12 mouse cellular contexts compared by ENCODE assay signal in the genomic region with DNA sequence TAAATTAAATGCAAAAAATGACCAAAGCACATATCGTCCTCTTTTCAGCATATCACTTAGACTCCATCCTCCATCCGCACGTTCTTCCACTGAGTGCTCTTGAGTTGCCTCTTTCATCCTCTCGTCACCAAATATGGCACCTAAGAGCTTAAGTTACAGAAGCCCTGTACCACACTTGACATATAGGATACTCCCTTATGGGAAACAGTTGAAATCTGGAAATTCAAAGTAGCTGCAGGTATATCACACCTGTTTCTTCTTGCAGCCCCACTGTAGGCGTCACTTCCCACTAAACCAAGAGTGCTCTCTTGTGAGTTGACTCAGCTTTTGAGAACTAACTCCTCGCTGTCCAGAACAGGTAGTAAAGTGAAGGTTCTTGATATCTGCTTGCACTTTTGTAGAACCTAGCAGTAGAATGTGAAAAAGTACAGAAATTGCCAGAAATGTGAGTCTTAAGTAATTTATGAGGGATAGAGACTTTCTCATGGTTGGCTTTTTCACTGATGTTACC. TPM values are rescaled to one million over a fixed set of nuclear protein-coding genes. Genes with fewer than 3 reads are reported as not detected.
DNase-seq lines count a peak whose midpoint lies in the region; ATAC-seq and TF ChIP-seq lines count a peak whose summit lies in the region.
"Had no signal": no experiment of that assay in that cellular context is flagged by ENCODE, and none has a peak within 500 bp of the region (broad histone marks: within the 10 kb centered on the region; RNA-seq: fewer than 3 reads in every experiment).

No protein-coding gene starts in this region.

- no peak for TF ChIP-seq CTCF in G1E (IDR thresholded peaks at IDR 0.05; ENCODE audit: low read depth, low read length)

- no peak overlapping the region for H3K27ac ChIP-seq in heart, embryonic 14.5 days (replicated peaks in 1 of 2; ENCODE audit: control insufficient read depth in 1 of 2, insufficient read depth in 1 of 2, low read depth in 2 of 2, low read length in 2 of 2)
- H3K27ac ChIP-seq in hindbrain, embryonic 14.5 days, result no peak overlapping the region
- no peak overlapping the region for H3K27ac ChIP-seq in midbrain, embryonic 11.5 days (ENCODE audit: low read depth, low read length)

- H3K9me3 ChIP-seq in heart, embryonic 14.5 days (ENCODE audit: control insufficient read depth, low read length), result no peaks in the 10 kb centered on the region
- no peaks in the 10 kb centered on the region for H3K9me3 ChIP-seq in G1E (replicated peaks)
- no peaks in the 10 kb centered on the region for H3K9me3 ChIP-seq in hindbrain, embryonic 14.5 days (ENCODE audit: control insufficient read depth, low read length)
- no peaks in the 10 kb centered on the region for H3K9me3 ChIP-seq in midbrain, embryonic 11.5 days (ENCODE audit: control insufficient read depth, low read length)

- H3K36me3 ChIP-seq in heart, embryonic 14.5 days (ENCODE audit: control insufficient read depth, insufficient read depth, low read length), result peaks cover 15% of the 10 kb centered on the region
- peaks cover 34% of the 10 kb centered on the region for H3K36me3 ChIP-seq in G1E (replicated peaks)
- peaks cover 6% of the 10 kb centered on the region for H3K36me3 ChIP-seq in hindbrain, embryonic 14.5 days (replicated peaks; ENCODE audit: control insufficient read depth, insufficient read depth)
- peaks cover 3% of the 10 kb centered on the region; the same call in 1 of the 2 replicates for H3K36me3 ChIP-seq in midbrain, embryonic 11.5 days (ENCODE audit: control insufficient read depth, insufficient read depth, low read length)

- H3K4me1 ChIP-seq in heart, embryonic 14.5 days (ENCODE audit: control insufficient read depth in 2 of 2, insufficient read depth in 2 of 2, low read length in 2 of 2), result peaks cover 2 to 15% of the 10 kb centered on the region in 2 experiments; a peak in 3 of 4 replicates
- H3K4me1 ChIP-seq in G1E (ENCODE audit: insufficient read depth, low read depth, low read length), result peaks cover 48% of the 10 kb centered on the region
- H3K4me1 ChIP-seq in hindbrain, embryonic 14.5 days (replicated peaks; ENCODE audit: control insufficient read depth, insufficient read depth, low read length), result peaks cover 33% of the 10 kb centered on the region
- H3K4me1 ChIP-seq in midbrain, embryonic 11.5 days (ENCODE audit: control insufficient read depth, insufficient read depth, low read length), result peaks cover 7% of the 10 kb centered on the region; the same call in 1 of the 2 replicates

- ATAC-seq in heart, embryonic 14.5 days (ENCODE audit: insufficient number of reproducible peaks, insufficient read depth, low FRiP score, low read depth), result no peak
- ATAC-seq in G1E (ENCODE audit: extremely low read depth, insufficient number of reproducible peaks, low FRiP score, poor library complexity, severe bottlenecking), result no peak
- ATAC-seq in hindbrain, embryonic 14.5 days (ENCODE audit: low FRiP score), result no peak
- no peak for ATAC-seq in midbrain, embryonic 11.5 days (ENCODE audit: low FRiP score)

- DNase-seq in heart, postnatal 4 days, result no peak
- no peak for DNase-seq in G1E (ENCODE audit: low spot score)
- no peak for DNase-seq in hindbrain, embryonic 14.5 days (ENCODE audit: low spot score)
- DNase-seq in midbrain, embryonic 11.5 days (ENCODE audit: low spot score, missing footprints), result no peak
- no peak for DNase-seq in left cerebral cortex, adult 18-20 months (ENCODE audit: low spot score in 2 of 2)
- no peak for DNase-seq in layer of hippocampus, postnatal 25 days (ENCODE audit: extremely low spot score in 1 of 2, low spot score in 1 of 2)
- DNase-seq in ovary, postnatal 14 days (ENCODE audit: low spot score), result no peak
- DNase-seq: cerebellum, adult 11 months had no signal

- H3K9ac ChIP-seq in heart, embryonic 14.5 days (ENCODE audit: low read length), result no peak overlapping the region
- H3K9ac ChIP-seq in hindbrain, embryonic 14.5 days, result peak overlapping the region; percentile 97; the same call in 1 of the 2 replicates
- H3K9ac ChIP-seq in midbrain, embryonic 11.5 days (ENCODE audit: low read length), result no peak overlapping the region

- no peaks in the 10 kb centered on the region for H3K27me3 ChIP-seq in heart, embryonic 14.5 days (ENCODE audit: control insufficient read depth, insufficient read depth, low read length)
- no peaks in the 10 kb centered on the region for H3K27me3 ChIP-seq in G1E (ENCODE audit: insufficient read depth, low read length)
- no peaks in the 10 kb centered on the region for H3K27me3 ChIP-seq in hindbrain, embryonic 14.5 days (ENCODE audit: control insufficient read depth, insufficient read depth, low read length)
- H3K27me3 ChIP-seq in midbrain, embryonic 11.5 days (ENCODE audit: control insufficient read depth, insufficient read depth, low read length), result no peaks in the 10 kb centered on the region

- WGBS in heart, embryonic 14.5 days, result 65% methylated on average over 6 of the region's 6 CpGs
- WGBS in hindbrain, embryonic 14.5 days, result 84% methylated on average over 6 of the region's 6 CpGs
- WGBS in midbrain, embryonic 11.5 days, result 92% methylated on average over 6 of the region's 6 CpGs

- H3K4me2 ChIP-seq in heart, embryonic 14.5 days (ENCODE audit: low read length), result peak overlapping the region; percentile 93
- H3K4me2 ChIP-seq in hindbrain, embryonic 14.5 days (replicated peaks), result peak overlapping the region; percentile 95
- H3K4me2 ChIP-seq in midbrain, embryonic 11.5 days, result peak overlapping the region; percentile 84

- no peak overlapping the region for H3K4me3 ChIP-seq in heart, embryonic 14.5 days (ENCODE audit: control insufficient read depth in 1 of 2, insufficient read depth in 1 of 2, low read depth in 1 of 2, low read length in 2 of 2)
- H3K4me3 ChIP-seq in G1E (ENCODE audit: low read depth, low read length), result peak overlapping the region; percentile 27; the same call in 1 of the 2 replicates
- peak overlapping the region; percentile 90 for H3K4me3 ChIP-seq in hindbrain, embryonic 14.5 days (replicated peaks; ENCODE audit: low read length)
- H3K4me3 ChIP-seq in midbrain, embryonic 11.5 days (ENCODE audit: low read depth, low read length), result no peak overlapping the region; the same call in 1 of the 2 replicates

RNA-seq across cellular contexts. Expression of a gene that starts 2.0 kb away (rescaled TPM):
- 30.3 and 32.2 TPM in 2 replicates for polyA plus RNA-seq in heart, embryonic 14.5 days (2014; fragmentation: Nextera tagmentation; extraction: Ambion mirVana)
- 10 to 100 TPM; 37.2 to 37.7 TPM for total RNA-seq in heart, postnatal 4 days (2021)
- total RNA-seq in G1E (2014; fragmentation: Nextera tagmentation) (143 and 160 TPM in 2 replicates), G1E (2017) (72.7 and 78.2 TPM in 2 replicates)
- 6.5 and 13.3 TPM in 2 replicates for polyA plus RNA-seq in G1E (2012)
- polyA plus RNA-seq in hindbrain, embryonic 14.5 days (2014; fragmentation: Nextera tagmentation; extraction: Ambion mirVana), result 46.8 and 48.2 TPM in 2 replicates
- polyA plus RNA-seq in midbrain, embryonic 11.5 days (2014; fragmentation: Nextera tagmentation; extraction: Ambion mirVana), result 65.4 and 70.2 TPM in 2 replicates
- total RNA-seq in left cerebral cortex, adult 18-20 months (2021), result 10 to 100 TPM; 68.9 to 78.9 TPM
- 10 to 100 TPM; 37.9 to 39.3 TPM for total RNA-seq in layer of hippocampus, postnatal 25 days (2021)

RNA-seq across cellular contexts. Expression of a gene that starts 18.2 kb away (rescaled TPM):
- 4.4 and 5.9 TPM in 2 replicates for polyA plus RNA-seq in heart, embryonic 14.5 days (2014; fragmentation: Nextera tagmentation; extraction: Ambion mirVana)
- total RNA-seq in heart, postnatal 4 days (2021), result 10 to 100 TPM; 38.4 to 40.3 TPM
- total RNA-seq in G1E (2014; fragmentation: Nextera tagmentation), result not detected in 2 replicates
- total RNA-seq in G1E (2017), result 0.17 and 0.22 TPM in 2 replicates
- not detected in 2 replicates for polyA plus RNA-seq in G1E (2012)
- polyA plus RNA-seq in hindbrain, embryonic 14.5 days (2014; fragmentation: Nextera tagmentation; extraction: Ambion mirVana), result 0.05 and 0.11 TPM in 2 replicates
- polyA plus RNA-seq in midbrain, embryonic 11.5 days (2014; fragmentation: Nextera tagmentation; extraction: Ambion mirVana), result 0.43 TPM in 1 of 2 replicates, not detected in the other
- not detected for total RNA-seq in left cerebral cortex, adult 18-20 months (2021)
- not detected for total RNA-seq in layer of hippocampus, postnatal 25 days (2021)

RNA-seq across cellular contexts. Expression of a gene that starts 38.9 kb away (rescaled TPM):
- 38.3 and 43.5 TPM in 2 replicates for polyA plus RNA-seq in heart, embryonic 14.5 days (2014; fragmentation: Nextera tagmentation; extraction: Ambion mirVana)
- total RNA-seq in heart, postnatal 4 days (2021), result 10 to 100 TPM; 71.2 to 76.7 TPM
- 18.2 and 20.0 TPM in 2 replicates for total RNA-seq in G1E (2014; fragmentation: Nextera tagmentation)
- total RNA-seq in G1E (2017), result 26.1 and 28.9 TPM in 2 replicates
- 34.8 and 36.9 TPM in 2 replicates for polyA plus RNA-seq in G1E (2012)
- polyA plus RNA-seq in hindbrain, embryonic 14.5 days (2014; fragmentation: Nextera tagmentation; extraction: Ambion mirVana), result 31.0 and 31.1 TPM in 2 replicates
- polyA plus RNA-seq in midbrain, embryonic 11.5 days (2014; fragmentation: Nextera tagmentation; extraction: Ambion mirVana), result 30.1 and 30.5 TPM in 2 replicates
- total RNA-seq in left cerebral cortex, adult 18-20 months (2021), result 10 to 100 TPM; 67.9 to 77.0 TPM
- total RNA-seq in layer of hippocampus, postnatal 25 days (2021), result 10 to 100 TPM; 54.4 to 57.0 TPM

RNA-seq across cellular contexts. Expression of a gene that starts 51.0 kb away (rescaled TPM):
- polyA plus RNA-seq in heart, embryonic 14.5 days (2014; fragmentation: Nextera tagmentation; extraction: Ambion mirVana), result not detected in 2 replicates
- not detected for total RNA-seq in heart, postnatal 4 days (2021)
- total RNA-seq in G1E (2014; fragmentation: Nextera tagmentation), result not detected in 2 replicates
- 0.16 and 0.17 TPM in 2 replicates for total RNA-seq in G1E (2017)
- polyA plus RNA-seq in G1E (2012), result not detected in 2 replicates
- polyA plus RNA-seq in hindbrain, embryonic 14.5 days (2014; fragmentation: Nextera tagmentation; extraction: Ambion mirVana), result not detected in 2 replicates
- polyA plus RNA-seq in midbrain, embryonic 11.5 days (2014; fragmentation: Nextera tagmentation; extraction: Ambion mirVana), result not detected in 2 replicates
- not detected for total RNA-seq in left cerebral cortex, adult 18-20 months (2021)
- total RNA-seq in layer of hippocampus, postnatal 25 days (2021), result not detected
- total RNA-seq: ES-E14; granulocyte monocyte progenitor cell, adult 5-6 weeks had no signal
- polyA plus RNA-seq: urinary bladder, adult 2 months had no signal

Comparison
In these comparisons a context has a peak if more than half of its experiments do, and no peak if none do; other contexts are left out.
1. H3K4me3 ChIP-seq: peak in G1E (single experiment) and hindbrain, embryonic 14.5 days (single experiment); none in heart, embryonic 14.5 days (0 of 2) and midbrain, embryonic 11.5 days (single experiment).
2. RNA of a gene that starts 18.2 kb away (total RNA-seq): 38.4 to 40.3 TPM in heart, postnatal 4 days; 0.17 to 0.22 TPM in G1E, not detected in layer of hippocampus, postnatal 25 days and not detected in left cerebral cortex, adult 18-20 months; every median in the first group is over 10 times any median in the second.
3. Peak in every context shown above with its lines, with median percentiles within 50 percentile points of each other: H3K4me2 ChIP-seq.